Mouse (Mus musculus): ENCODE results near the gene 4930404N11Rik. TPM values are rescaled to one million over a fixed set of nuclear protein-coding genes. Genes with fewer than 3 reads are reported as not detected.

4930404N11Rik gene
- total and polyA plus RNA-seq, 2 experiments from 2014 or later: 0.99 TPM; not detected in 1

DNA sequence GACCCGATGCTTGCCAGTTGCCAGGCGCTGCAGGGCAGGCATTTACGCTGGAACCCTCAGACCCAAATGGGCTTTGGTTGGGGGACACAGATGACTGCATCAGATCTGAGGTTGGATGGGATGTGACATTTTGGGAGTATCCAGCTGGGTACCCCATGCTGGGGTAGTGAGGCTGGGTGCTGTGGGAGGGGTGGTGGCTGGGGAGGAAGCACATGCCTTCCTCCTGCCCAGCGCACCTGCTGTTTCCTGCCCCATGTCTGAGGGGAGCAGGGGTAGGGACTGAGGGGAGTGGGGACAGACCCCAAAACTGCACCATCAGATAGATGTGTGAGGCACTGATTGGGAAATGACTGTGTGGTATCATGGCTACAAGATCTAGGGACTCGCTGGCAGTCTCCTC is 31.1 kb upstream of the 4930404N11Rik start:
- Histone ChIP-seq H3K27ac (no peak overlapping the region), H3K9me3 (ENCODE audit: low read length) (no peaks in the 10 kb centered on the region), H3K36me3 (ENCODE audit: insufficient read depth, low read length) (peaks cover 12% of the 10 kb centered on the region; the same call in 1 of the 2 replicates), H3K4me2 (ENCODE audit: low read depth, low read length) (no peak overlapping the region), H3K9ac (replicated peaks; ENCODE audit: low read length) (no peak overlapping the region), H3K4me3 (ENCODE audit: low read length) (no peak overlapping the region), H3K27me3 (ENCODE audit: insufficient read depth, low read length) (no peaks in the 10 kb centered on the region), H3K4me1 (ENCODE audit: insufficient read depth, low read length) (peaks cover 13% of the 10 kb centered on the region; the same call in 1 of the 2 replicates)
- no peak for ATAC-seq
- no peak for DNase-seq (ENCODE audit: low spot score)
- 43% methylated on average over 5 of the region's 5 CpGs for WGBS
- no peak for TF ChIP-seq CTCF (IDR thresholded peaks at IDR 0.05; ENCODE audit: low read depth)

GRCm38 (mm10) chr10:81395865-81396264 is 30.2 kb upstream of the 4930404N11Rik start:
- no peak for DNase-seq (ENCODE audit: low spot score)
- no peak for TF ChIP-seq CTCF (IDR thresholded peaks at IDR 0.05; ENCODE audit: low read depth)
- H3K4me2 ChIP-seq (ENCODE audit: low read depth, low read length): no peak overlapping the region
- H3K27me3 ChIP-seq (ENCODE audit: insufficient read depth, low read length): no peaks in the 10 kb centered on the region
- 0 out of 2 replicates have a peak overlapping the region, but pooled peaks have one; percentile 1 for H3K27ac ChIP-seq
- no peak overlapping the region for H3K4me3 ChIP-seq (ENCODE audit: low read length)
- no peak overlapping the region for H3K9ac ChIP-seq (replicated peaks; ENCODE audit: low read length)
- peaks cover 7% of the 10 kb centered on the region; the same call in 1 of the 2 replicates for H3K4me1 ChIP-seq (ENCODE audit: insufficient read depth, low read length)
- WGBS: 59% methylated on average over 4 of the region's 4 CpGs
- no peak for ATAC-seq
- peaks cover 12% of the 10 kb centered on the region; the same call in 1 of the 2 replicates for H3K36me3 ChIP-seq (ENCODE audit: insufficient read depth, low read length)
- H3K9me3 ChIP-seq (ENCODE audit: low read length): no peaks in the 10 kb centered on the region

GRCm38 (mm10) chr10:81395127-81395526 is 29.5 kb upstream of the 4930404N11Rik start:
- H3K27me3 ChIP-seq (ENCODE audit: insufficient read depth, low read length): no peaks in the 10 kb centered on the region
- H3K4me1 ChIP-seq (ENCODE audit: insufficient read depth, low read length): peaks cover 7% of the 10 kb centered on the region; the same call in 1 of the 2 replicates
- no peak overlapping the region for H3K9ac ChIP-seq (replicated peaks; ENCODE audit: low read length)
- WGBS: 19% methylated on average over 5 of the region's 5 CpGs
- ATAC-seq: 0 out of 2 replicates have a peak, but pooled peaks have one; percentile 33
- H3K4me2 ChIP-seq (ENCODE audit: low read depth, low read length): no peak overlapping the region
- peaks cover 10% of the 10 kb centered on the region; the same call in 1 of the 2 replicates for H3K36me3 ChIP-seq (ENCODE audit: insufficient read depth, low read length)
- H3K9me3 ChIP-seq (ENCODE audit: low read length): no peaks in the 10 kb centered on the region
- H3K4me3 ChIP-seq (ENCODE audit: low read length): no peak overlapping the region
- TF ChIP-seq CTCF (IDR thresholded peaks at IDR 0.05; ENCODE audit: low read depth): peak; percentile 93
- peak; percentile 76 for DNase-seq (ENCODE audit: low spot score)
- H3K27ac ChIP-seq: no peak overlapping the region

GRCm38 (mm10) chr10:81393456-81394063 is 27.9 kb upstream of the 4930404N11Rik start:
- no peaks in the 10 kb centered on the region for H3K9me3 ChIP-seq (ENCODE audit: low read length)
- H3K27ac ChIP-seq: peak overlapping the region; percentile 41; the same call in 1 of the 2 replicates
- H3K27me3 ChIP-seq (ENCODE audit: insufficient read depth, low read length): no peaks in the 10 kb centered on the region
- peaks cover 7% of the 10 kb centered on the region; the same call in 1 of the 2 replicates for H3K4me1 ChIP-seq (ENCODE audit: insufficient read depth, low read length)
- DNase-seq (ENCODE audit: low spot score) (no peak), ATAC-seq (no peak)
- peak overlapping the region; percentile 42 for H3K4me2 ChIP-seq (ENCODE audit: low read depth, low read length)
- H3K36me3 ChIP-seq (ENCODE audit: insufficient read depth, low read length): peaks cover 5% of the 10 kb centered on the region; the same call in 1 of the 2 replicates
- H3K4me3 ChIP-seq (ENCODE audit: low read length): no peak overlapping the region
- TF ChIP-seq CTCF (IDR thresholded peaks at IDR 0.05; ENCODE audit: low read depth): no peak
- 8% methylated on average over 19 of the region's 19 CpGs for WGBS
- 0 out of 2 replicates have a peak overlapping the region, but pooled peaks have one; percentile 13 for H3K9ac ChIP-seq (replicated peaks; ENCODE audit: low read length)

- peak within 1 kb of the TSS; percentile 42 for H3K4me2 ChIP-seq (ENCODE audit: low read depth, low read length)
- H3K27me3 ChIP-seq (ENCODE audit: insufficient read depth, low read length): no peaks in the 10 kb centered on the region
- whole genome bisulfite sequencing: 73% methylated on average over 14 of the region's 14 CpGs
- H3K9ac ChIP-seq (replicated peaks; ENCODE audit: low read length): 0 out of 2 replicates have a peak within 1 kb of the TSS, but pooled peaks have one; percentile 13
- TF ChIP-seq CTCF (IDR thresholded peaks at IDR 0.05; ENCODE audit: low read depth): no peak
- ATAC-seq: no peak
- H3K36me3 ChIP-seq (ENCODE audit: insufficient read depth, low read length): peaks cover 12% of the 10 kb centered on the region
- no peaks in the 10 kb centered on the region for H3K9me3 ChIP-seq (ENCODE audit: low read length)
- no peak for DNase-seq (ENCODE audit: low spot score)
- H3K4me3 ChIP-seq (ENCODE audit: low read length): no peak within 1 kb of the TSS
- H3K27ac ChIP-seq: peak within 1 kb of the TSS; percentile 41; the same call in 1 of the 2 replicates
- H3K4me1 ChIP-seq (ENCODE audit: insufficient read depth, low read length): peaks cover 7% of the 10 kb centered on the region; the same call in 1 of the 2 replicates
Measured at GRCm38 (mm10) chr10:81392781-81393185, 27.2 kb upstream of the 4930404N11Rik start, which contains the start of gene Smim24. TSS of gene Smim24 (plus strand) at chr10:81393051.

- ATAC-seq (no peak), DNase-seq (ENCODE audit: low spot score) (no peak)
- H3K27me3 ChIP-seq (ENCODE audit: insufficient read depth, low read length): no peaks in the 10 kb centered on the region
- 89% methylated on average over 6 of the region's 6 CpGs for WGBS
- no peak overlapping the region for H3K4me2 ChIP-seq (ENCODE audit: low read depth, low read length)
- no peak overlapping the region for H3K4me3 ChIP-seq (ENCODE audit: low read length)
- H3K9me3 ChIP-seq (ENCODE audit: low read length): no peaks in the 10 kb centered on the region
- TF ChIP-seq CTCF (IDR thresholded peaks at IDR 0.05; ENCODE audit: low read depth): no peak
- H3K36me3 ChIP-seq (ENCODE audit: insufficient read depth, low read length): peaks cover 17% of the 10 kb centered on the region
- no peak overlapping the region for H3K9ac ChIP-seq (replicated peaks; ENCODE audit: low read length)
- H3K4me1 ChIP-seq (ENCODE audit: insufficient read depth, low read length): peaks cover 7% of the 10 kb centered on the region; the same call in 1 of the 2 replicates
- H3K27ac ChIP-seq: no peak overlapping the region
Measured at GRCm38 (mm10) chr10:81392270-81392669, 26.7 kb upstream of the 4930404N11Rik start.

DNA sequence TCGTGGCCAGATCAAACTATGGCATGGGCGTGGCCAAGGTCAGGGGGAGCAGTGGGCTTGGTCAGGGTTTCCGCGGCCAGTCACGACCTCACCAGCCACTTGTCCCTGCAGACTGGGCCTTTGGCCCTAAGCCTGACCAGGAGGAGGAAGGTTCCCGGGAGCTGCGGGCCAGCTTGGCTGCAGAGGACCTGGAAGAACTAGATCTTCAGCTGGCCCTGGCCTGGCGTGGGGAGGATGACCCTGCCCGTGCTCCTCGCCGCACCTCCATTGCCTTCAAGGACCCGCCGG is 25.0 kb upstream of the 4930404N11Rik start:
- 91% methylated on average over 13 of the region's 13 CpGs for WGBS
- no peak overlapping the region for H3K27ac ChIP-seq
- H3K4me3 ChIP-seq (ENCODE audit: low read length): no peak overlapping the region
- no peaks in the 10 kb centered on the region for H3K27me3 ChIP-seq (ENCODE audit: insufficient read depth, low read length)
- DNase-seq (ENCODE audit: low spot score) (no peak), ATAC-seq (no peak)
- H3K4me1 ChIP-seq (ENCODE audit: insufficient read depth, low read length): peaks cover 10% of the 10 kb centered on the region; the same call in 1 of the 2 replicates
- no peaks in the 10 kb centered on the region for H3K9me3 ChIP-seq (ENCODE audit: low read length)
- H3K36me3 ChIP-seq (ENCODE audit: insufficient read depth, low read length): peaks cover 33% of the 10 kb centered on the region
- no peak overlapping the region for H3K4me2 ChIP-seq (ENCODE audit: low read depth, low read length)
- H3K9ac ChIP-seq (replicated peaks; ENCODE audit: low read length): 0 out of 2 replicates have a peak overlapping the region, but pooled peaks have one; percentile 22
- no peak for TF ChIP-seq CTCF (IDR thresholded peaks at IDR 0.05; ENCODE audit: low read depth)

Measured in hindbrain, postnatal 0 days (tissue).